Mouse (Mus musculus): ENCODE data around the gene Smyd5. TPM values are rescaled to one million over a fixed set of nuclear protein-coding genes. Genes with fewer than 3 reads are reported as not detected.

Gene Smyd5
- total RNA-seq, 2 experiments from 2014 or later: 17.1 to 19.6 TPM

Other genes starting within 250 kb of the Smyd5 start
- gene Emx1, start 244.6 kb upstream of the Smyd5 start, total RNA-seq (2021): not detected
- gene Sfxn5, start 98.6 kb upstream of the Smyd5 start, total RNA-seq (2021): 1 to 10 TPM; 3.0 to 3.6 TPM
- gene Rab11fip5, start 57.4 kb upstream of the Smyd5 start, total RNA-seq (2021): 10 to 100 TPM; 74.7 to 79.8 TPM
- gene Noto, start 8.1 kb upstream of the Smyd5 start, total RNA-seq (2021): not detected
- 100 to 1,000 TPM; 189 to 197 TPM for gene Cct7, start 19.5 kb downstream of the Smyd5 start, total RNA-seq (2021)
- gene Pradc1, start 20.0 kb downstream of the Smyd5 start, total RNA-seq (2021): 10 to 100 TPM; 25.7 to 29.2 TPM
- gene Fbxo41, start 71.0 kb downstream of the Smyd5 start, total RNA-seq (2021): not detected
- not detected for gene Egr4, start 81.6 kb downstream of the Smyd5 start, total RNA-seq (2021)
- 1 to 10 TPM; 5.8 to 6.5 TPM for gene Alms1, start 155.5 kb downstream of the Smyd5 start, total RNA-seq (2021)